Mouse (Mus musculus): ENCODE results near the gene Tubb2b. TPM values are rescaled to one million over a fixed set of nuclear protein-coding genes. Genes with fewer than 3 reads are reported as not detected.
A peak's percentile ranks its signal among the peaks of the same experiment; 100 is the strongest.

Tubb2b gene
- polyA plus RNA-seq, 1 experiment from 2014 or later: 33.5 TPM

DNA sequence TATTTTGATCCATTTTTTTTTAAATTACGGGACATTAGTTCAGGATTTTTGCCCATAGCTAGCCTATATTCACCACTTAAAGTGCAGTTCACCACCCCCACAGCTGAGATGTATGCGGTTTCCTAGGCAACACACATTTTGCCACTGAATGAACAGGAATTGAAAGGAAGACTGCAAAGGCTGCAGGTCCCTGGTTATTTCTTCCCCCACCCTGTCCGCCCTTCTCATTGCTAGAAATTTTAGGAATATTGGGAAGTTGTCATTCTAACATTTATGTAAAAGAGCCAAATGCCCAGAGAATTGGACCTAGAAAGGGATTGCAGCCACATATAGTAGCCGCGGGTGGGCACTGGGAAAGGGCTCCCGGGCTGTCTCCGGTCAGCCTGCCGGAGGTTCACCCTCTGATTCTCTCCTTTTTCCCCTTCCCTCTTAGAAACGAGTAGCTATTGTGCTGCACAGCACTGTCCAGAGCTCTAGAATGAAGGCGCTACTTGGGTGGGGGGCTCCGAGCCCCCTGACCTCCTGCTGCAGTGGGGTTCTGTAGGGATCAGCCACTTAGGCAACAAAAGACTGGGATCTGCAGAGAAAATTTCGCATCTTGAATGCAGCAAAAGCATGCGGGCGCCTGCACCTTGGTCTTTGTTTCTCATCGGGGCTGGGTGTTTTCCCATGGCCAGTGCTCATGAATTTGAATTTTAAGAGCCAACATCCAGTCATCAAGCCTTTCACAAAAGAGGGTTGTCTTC lies 3.2 kb upstream of the Tubb2b start:
- WGBS: 23% methylated on average over 15 of the region's 15 CpGs
- Histone ChIP-seq H3K36me3 (no peaks in the 10 kb centered on the region), H3K9ac (no peak overlapping the region), H3K4me1 (replicated peaks) (peaks cover 28% of the 10 kb centered on the region), H3K4me2 (replicated peaks) (peak overlapping the region; percentile 34), H3K27me3 (replicated peaks) (peaks cover 9% of the 10 kb centered on the region; the same call in 1 of the 2 replicates), H3K4me3 (replicated peaks) (no peak overlapping the region), H3K27ac (no peak overlapping the region), H3K9me3 (no peaks in the 10 kb centered on the region)
- no peak for ATAC-seq

DNA sequence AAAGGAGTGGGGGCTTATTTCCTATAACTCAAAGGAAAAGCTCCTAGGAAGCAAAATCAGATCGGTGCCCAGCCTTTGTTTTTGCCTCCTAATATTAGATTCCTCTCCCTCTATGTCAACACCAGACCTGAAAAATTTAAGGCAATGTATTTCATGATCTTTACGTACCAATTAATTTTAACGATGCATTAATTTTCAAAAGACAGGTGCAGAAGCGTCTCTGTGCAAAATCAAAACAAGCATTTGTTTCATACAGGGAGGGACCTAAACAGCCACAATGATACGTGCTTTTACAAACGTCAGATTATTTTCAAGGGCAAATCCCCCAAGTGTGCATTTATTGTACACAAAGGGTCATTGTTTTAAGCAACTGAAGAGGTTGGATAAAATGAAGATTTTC lies 2.6 kb upstream of the Tubb2b start:
- H3K36me3 ChIP-seq: no peaks in the 10 kb centered on the region
- WGBS: 43% methylated on average over 6 of the region's 6 CpGs
- H3K4me1 ChIP-seq (replicated peaks): peaks cover 28% of the 10 kb centered on the region
- no peaks in the 10 kb centered on the region for H3K9me3 ChIP-seq
- no peak overlapping the region for H3K4me3 ChIP-seq (replicated peaks)
- H3K27me3 ChIP-seq (replicated peaks): peaks cover 9% of the 10 kb centered on the region; the same call in 1 of the 2 replicates
- no peak overlapping the region for H3K9ac ChIP-seq
- no peak overlapping the region for H3K27ac ChIP-seq
- H3K4me2 ChIP-seq (replicated peaks): peak overlapping the region; percentile 89; the same call in 1 of the 2 replicates
- no peak for ATAC-seq

DNA sequence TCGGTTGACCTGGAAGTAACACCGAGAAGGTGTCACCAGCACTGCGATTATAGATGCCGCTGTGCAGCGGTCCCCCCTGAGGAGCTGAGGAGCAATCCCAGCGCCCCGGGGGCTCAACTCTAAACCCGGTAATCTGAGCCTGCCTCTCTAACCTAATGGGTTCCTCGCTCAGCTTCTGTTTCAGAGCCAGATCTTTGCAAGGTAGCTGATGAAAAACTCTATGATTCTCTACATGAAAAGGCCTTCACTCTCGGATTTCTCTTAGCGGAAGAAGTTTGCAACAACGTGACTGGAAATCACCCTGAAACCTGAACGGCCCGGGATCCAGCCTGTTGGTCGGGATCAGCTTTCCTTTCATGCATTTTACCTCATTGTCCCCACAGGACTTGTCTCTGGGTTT lies 2.0 kb upstream of the Tubb2b start:
- H3K36me3 ChIP-seq: no peaks in the 10 kb centered on the region
- no peaks in the 10 kb centered on the region for H3K9me3 ChIP-seq
- H3K27me3 ChIP-seq (replicated peaks): peaks cover 9% of the 10 kb centered on the region; the same call in 1 of the 2 replicates
- 0 out of 2 replicates have a peak overlapping the region, but pooled peaks have one; percentile 36 for H3K27ac ChIP-seq
- 17% methylated on average over 15 of the region's 15 CpGs for WGBS
- peak overlapping the region; percentile 89 for H3K4me2 ChIP-seq (replicated peaks)
- H3K4me3 ChIP-seq (replicated peaks): 0 out of 2 replicates have a peak overlapping the region, but pooled peaks have one; percentile 4
- peaks cover 28% of the 10 kb centered on the region for H3K4me1 ChIP-seq (replicated peaks)
- no peak for ATAC-seq
- 0 out of 2 replicates have a peak overlapping the region, but pooled peaks have one; percentile 10 for H3K9ac ChIP-seq

DNA sequence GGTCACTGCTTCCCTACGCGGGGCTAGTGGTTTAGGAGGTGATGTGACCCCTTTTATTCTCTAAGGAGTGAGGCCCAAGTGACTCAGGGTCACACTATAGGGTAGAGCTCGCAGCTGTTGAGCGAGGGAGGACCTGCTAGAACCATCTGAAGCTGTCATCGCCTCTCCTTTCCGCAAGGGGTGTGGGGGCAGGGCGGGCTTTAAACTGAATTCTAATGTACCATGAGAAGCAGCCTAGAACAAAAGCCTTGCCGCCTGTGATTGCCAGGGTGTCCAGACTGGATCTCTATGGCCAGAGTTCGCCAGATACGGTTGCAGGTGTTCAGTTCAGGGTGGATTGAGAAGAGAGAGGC lies 1.4 kb upstream of the Tubb2b start:
- Histone ChIP-seq H3K4me2 (replicated peaks) (peak overlapping the region; percentile 89), H3K9me3 (no peaks in the 10 kb centered on the region), H3K4me3 (replicated peaks) (peak overlapping the region; percentile 67), H3K9ac (no peak overlapping the region), H3K4me1 (replicated peaks) (peaks cover 28% of the 10 kb centered on the region), H3K27ac (peak overlapping the region; percentile 36; the same call in 1 of the 2 replicates), H3K36me3 (no peaks in the 10 kb centered on the region), H3K27me3 (replicated peaks) (peaks cover 9% of the 10 kb centered on the region; the same call in 1 of the 2 replicates)
- 9% methylated on average over 10 of the region's 10 CpGs for WGBS
- ATAC-seq: 0 out of 2 replicates have a peak, but pooled peaks have one; percentile 10

DNA sequence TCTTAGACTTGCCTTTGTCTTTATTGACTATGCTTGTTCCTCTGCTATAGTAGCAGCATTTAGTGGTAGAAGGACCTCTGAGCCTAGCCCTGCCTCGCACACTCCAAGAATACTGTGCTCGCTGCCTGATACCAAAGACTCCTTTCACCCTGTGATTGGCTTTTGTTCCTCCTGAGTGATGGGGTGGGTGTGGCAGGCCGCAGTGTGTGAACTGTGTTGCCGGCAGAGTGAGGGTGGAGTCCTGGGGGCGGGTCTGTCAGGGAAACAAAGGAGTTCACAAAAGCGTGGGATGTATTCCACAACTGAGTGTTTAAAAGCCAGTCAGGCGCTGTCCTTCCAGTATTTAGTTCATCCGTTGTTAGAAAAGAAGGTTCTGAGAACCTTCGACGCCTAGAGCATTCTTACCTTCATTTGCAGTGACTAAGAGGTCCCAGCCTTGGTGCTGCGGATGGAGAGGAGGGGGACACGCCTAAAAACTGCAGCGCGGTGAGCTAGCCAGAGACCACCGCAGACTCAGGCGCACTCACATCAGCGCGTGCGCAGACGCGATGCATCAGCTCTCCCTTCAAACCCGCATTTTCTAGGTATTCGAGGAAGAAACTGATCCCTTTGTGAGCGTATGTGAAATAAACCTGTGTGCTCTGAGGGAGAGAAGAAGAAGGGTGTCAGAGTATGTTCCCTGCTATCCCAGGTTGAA lies 893 bp upstream of the Tubb2b start:
- peaks cover 9% of the 10 kb centered on the region; the same call in 1 of the 2 replicates for H3K27me3 ChIP-seq (replicated peaks)
- H3K4me2 ChIP-seq (replicated peaks): peak overlapping the region; percentile 89
- H3K4me1 ChIP-seq (replicated peaks): peaks cover 28% of the 10 kb centered on the region
- peak overlapping the region; percentile 67 for H3K4me3 ChIP-seq (replicated peaks)
- H3K9ac ChIP-seq: peak overlapping the region; percentile 57
- peak; percentile 46 for ATAC-seq
- no peaks in the 10 kb centered on the region for H3K36me3 ChIP-seq
- H3K27ac ChIP-seq: peak overlapping the region; percentile 74
- H3K9me3 ChIP-seq: no peaks in the 10 kb centered on the region
- 1% methylated on average over 24 of the region's 24 CpGs for WGBS

DNA sequence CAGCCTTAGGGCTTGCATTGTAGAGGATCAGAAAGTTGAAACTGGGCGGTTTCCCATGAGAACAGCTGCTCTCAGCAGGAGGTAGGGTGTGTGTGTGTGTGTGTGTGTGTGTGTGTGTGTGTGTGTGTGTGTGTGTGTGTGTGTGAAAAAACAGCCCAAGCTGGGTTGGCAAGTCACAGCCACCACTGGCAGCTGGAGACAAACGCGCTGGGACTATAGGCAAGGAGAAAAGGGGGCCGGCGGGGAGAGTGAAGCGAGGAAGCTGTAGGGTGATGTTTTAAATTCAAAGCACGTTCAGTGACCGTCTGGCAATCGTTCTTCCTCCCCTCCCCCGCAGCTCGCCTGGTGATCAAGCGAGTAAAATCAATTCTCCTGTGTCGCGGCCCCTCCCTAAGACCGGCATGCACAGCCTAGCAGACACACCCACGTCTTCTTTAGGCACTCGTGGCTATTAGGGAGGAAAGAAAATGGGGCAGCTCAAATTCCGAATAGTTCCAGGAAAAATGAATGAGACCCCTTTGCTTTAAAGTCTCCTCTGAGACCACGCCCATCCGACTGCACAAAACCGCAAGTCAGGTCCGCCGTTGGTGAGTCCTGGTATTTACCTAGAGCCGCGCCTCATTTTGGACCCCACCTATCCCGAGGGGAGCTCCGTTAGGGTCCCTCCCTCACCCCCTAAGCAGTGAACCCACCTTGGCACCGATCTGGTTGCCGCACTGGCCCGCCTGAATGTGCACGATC lies 611 bp downstream of the Tubb2b start:
- peak overlapping the region; percentile 67 for H3K4me3 ChIP-seq (replicated peaks)
- peaks cover 9% of the 10 kb centered on the region; the same call in 1 of the 2 replicates for H3K27me3 ChIP-seq (replicated peaks)
- peak overlapping the region; percentile 70; the same call in 1 of the 2 replicates for H3K27ac ChIP-seq
- peak overlapping the region; percentile 89 for H3K4me2 ChIP-seq (replicated peaks)
- WGBS: under 1% methylated on average over 31 of the region's 31 CpGs
- peak overlapping the region; percentile 57 for H3K9ac ChIP-seq
- peaks cover 28% of the 10 kb centered on the region for H3K4me1 ChIP-seq (replicated peaks)
- no peaks in the 10 kb centered on the region for H3K9me3 ChIP-seq
- H3K36me3 ChIP-seq: no peaks in the 10 kb centered on the region
- peak; percentile 48 for ATAC-seq

DNA sequence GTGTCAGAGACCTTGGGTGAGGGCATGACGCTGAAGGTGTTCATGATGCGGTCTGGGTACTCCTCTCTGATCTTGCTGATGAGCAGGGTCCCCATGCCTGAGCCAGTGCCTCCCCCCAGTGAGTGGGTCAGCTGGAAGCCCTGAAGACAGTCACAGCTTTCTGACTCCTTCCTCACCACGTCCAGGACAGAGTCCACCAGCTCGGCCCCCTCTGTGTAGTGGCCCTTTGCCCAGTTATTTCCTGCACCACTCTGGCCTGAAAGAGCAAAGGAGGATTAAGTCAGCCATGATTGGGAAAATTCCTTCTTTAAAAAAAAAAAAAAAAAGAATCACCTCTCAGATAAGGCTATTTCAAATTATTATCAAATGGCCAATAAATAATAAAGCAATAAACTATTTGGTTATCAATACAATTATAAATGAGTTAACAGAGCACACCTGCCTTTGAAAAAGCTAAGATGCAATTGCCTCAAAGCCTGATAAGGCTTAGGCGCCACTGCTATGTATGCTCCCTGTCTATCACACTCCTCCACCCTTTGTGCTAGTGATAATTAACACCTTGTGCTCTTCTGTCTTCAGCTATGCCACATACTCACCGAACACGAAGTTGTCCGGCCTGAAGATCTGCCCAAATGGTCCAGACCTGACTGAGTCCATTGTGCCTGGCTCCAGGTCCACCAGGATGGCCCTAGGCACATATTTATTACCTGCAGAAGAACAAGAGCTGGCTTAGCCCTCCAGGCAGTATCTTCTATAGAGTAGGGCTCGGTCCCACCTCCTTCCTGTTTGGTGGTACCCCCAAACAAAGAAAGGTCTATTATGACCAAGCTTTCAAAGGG lies 1.8 kb downstream of the Tubb2b start:
- Histone ChIP-seq H3K27me3 (replicated peaks) (peaks cover 7% of the 10 kb centered on the region; the same call in 1 of the 2 replicates), H3K4me1 (replicated peaks) (peaks cover 28% of the 10 kb centered on the region), H3K4me3 (replicated peaks) (peak overlapping the region; percentile 11)

DNA sequence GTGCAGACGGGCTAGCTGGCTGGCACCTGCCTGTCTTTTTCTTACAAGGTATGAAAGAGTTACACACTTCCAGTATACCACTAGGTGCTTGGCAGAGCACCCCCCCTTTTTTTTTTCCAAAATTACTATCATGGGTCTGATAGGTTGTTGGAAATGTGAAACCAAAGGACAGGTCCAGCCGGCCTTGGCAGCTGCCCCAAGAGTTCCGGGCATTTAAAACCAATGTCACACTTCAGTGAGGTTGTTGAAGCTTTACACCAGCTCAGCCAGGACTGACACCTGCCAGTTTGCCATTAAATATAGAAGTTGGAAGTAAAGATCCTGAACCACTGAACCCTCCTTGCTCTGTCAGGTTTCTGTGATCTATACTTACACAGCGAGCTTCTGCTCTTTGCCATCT lies 4.6 kb downstream of the Tubb2b start:
- H3K4me3 ChIP-seq (replicated peaks): no peak overlapping the region
- H3K4me1 ChIP-seq (replicated peaks): peaks cover 13% of the 10 kb centered on the region

More for the DNA sequence above, 1.8 kb downstream of the Tubb2b start:
- H3K9ac ChIP-seq: no peak overlapping the region
- H3K9me3 ChIP-seq: no peaks in the 10 kb centered on the region
- 76% methylated on average over 9 of the region's 9 CpGs for WGBS
- H3K4me2 ChIP-seq (replicated peaks): peak overlapping the region; percentile 89
- no peak overlapping the region for H3K27ac ChIP-seq
- no peaks in the 10 kb centered on the region for H3K36me3 ChIP-seq
- ATAC-seq: no peak

DNA sequence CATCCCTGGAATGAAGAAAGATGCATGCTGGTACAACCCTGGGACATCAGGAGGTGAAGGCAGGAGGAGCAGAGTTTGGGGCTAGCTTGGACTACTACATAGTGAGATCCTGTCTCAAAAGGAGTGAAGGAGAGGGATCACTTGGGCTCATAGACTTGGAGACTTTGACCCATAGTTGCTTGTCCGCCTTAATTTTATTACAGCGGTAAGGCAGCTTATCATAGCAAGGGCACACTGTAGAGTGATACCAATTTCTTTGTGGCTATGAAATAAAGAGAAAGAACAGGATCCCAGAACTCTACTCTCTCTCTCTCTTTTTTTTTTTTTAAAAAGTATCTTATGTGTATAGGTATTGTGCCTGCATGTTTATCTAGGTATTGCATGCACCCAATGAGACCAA lies 9.7 kb downstream of the Tubb2b start:
- Histone ChIP-seq H3K9me3 (no peaks in the 10 kb centered on the region), H3K27me3 (replicated peaks) (no peaks in the 10 kb centered on the region), H3K27ac (no peak overlapping the region), H3K9ac (no peak overlapping the region), H3K4me3 (replicated peaks) (no peak overlapping the region), H3K4me1 (replicated peaks) (no peaks in the 10 kb centered on the region), H3K36me3 (no peaks in the 10 kb centered on the region), H3K4me2 (replicated peaks) (no peak overlapping the region)
- WGBS: 66% methylated on average over 2 of the region's 2 CpGs
- ATAC-seq: peak; percentile 76

More for the DNA sequence above, 4.6 kb downstream of the Tubb2b start:
- Histone ChIP-seq H3K4me2 (replicated peaks) (no peak overlapping the region), H3K9ac (no peak overlapping the region), H3K9me3 (no peaks in the 10 kb centered on the region), H3K27ac (no peak overlapping the region), H3K27me3 (replicated peaks) (no peaks in the 10 kb centered on the region), H3K36me3 (no peaks in the 10 kb centered on the region)
- WGBS: 82% methylated on average over 4 of the region's 4 CpGs
- no peak for ATAC-seq

DNA sequence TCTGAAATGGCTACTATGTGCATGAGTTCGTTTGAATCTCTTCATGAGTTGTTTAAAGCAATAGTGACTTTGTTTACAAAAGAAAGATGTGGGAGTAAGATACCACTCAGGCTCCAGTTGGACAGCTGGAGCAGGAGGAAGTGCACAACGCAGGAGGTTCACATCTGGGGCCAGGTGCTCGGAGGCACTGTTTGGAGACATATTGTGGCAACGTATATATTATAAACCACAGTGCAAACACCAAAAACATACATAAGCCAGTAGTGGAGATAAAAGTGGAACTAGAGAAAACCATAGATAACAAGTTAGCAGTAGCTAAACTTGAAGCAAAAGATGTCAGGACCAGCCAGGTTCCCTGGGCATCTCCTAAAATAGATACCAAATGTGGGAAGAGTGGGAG lies 10.9 kb downstream of the Tubb2b start:
- no peaks in the 10 kb centered on the region for H3K36me3 ChIP-seq
- H3K27ac ChIP-seq: no peak overlapping the region
- H3K27me3 ChIP-seq (replicated peaks): no peaks in the 10 kb centered on the region
- no peaks in the 10 kb centered on the region for H3K9me3 ChIP-seq
- H3K9ac ChIP-seq: no peak overlapping the region
- H3K4me1 ChIP-seq (replicated peaks): no peaks in the 10 kb centered on the region
- 32% methylated on average over 4 of the region's 4 CpGs for WGBS
- ATAC-seq: no peak
- no peak overlapping the region for H3K4me3 ChIP-seq (replicated peaks)
- H3K4me2 ChIP-seq (replicated peaks): no peak overlapping the region

DNA sequence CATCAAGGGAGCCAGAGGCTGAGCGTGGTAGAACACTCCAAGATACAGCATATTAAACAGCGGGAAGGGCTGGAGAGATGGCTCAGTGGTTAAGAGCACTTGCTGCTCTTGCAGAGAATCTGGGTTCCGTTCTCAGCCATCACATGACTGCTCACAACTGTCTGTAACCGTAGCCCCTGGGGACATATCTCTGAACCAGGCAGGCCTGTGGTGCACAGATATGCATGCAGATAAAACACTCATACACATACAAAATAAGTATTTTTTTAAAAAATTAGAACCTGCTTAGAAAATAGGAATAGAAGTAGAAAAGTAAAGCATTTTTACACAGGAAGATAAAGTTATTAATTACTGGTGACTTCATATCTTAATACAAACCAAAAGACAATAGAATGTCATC lies 11.4 kb downstream of the Tubb2b start:
- no peaks in the 10 kb centered on the region for H3K9me3 ChIP-seq
- no peak overlapping the region for H3K4me2 ChIP-seq (replicated peaks)
- H3K27me3 ChIP-seq (replicated peaks): no peaks in the 10 kb centered on the region
- ATAC-seq: no peak
- H3K36me3 ChIP-seq: no peaks in the 10 kb centered on the region
- H3K27ac ChIP-seq: no peak overlapping the region
- 72% methylated on average over 4 of the region's 4 CpGs for WGBS
- no peaks in the 10 kb centered on the region for H3K4me1 ChIP-seq (replicated peaks)
- no peak overlapping the region for H3K4me3 ChIP-seq (replicated peaks)
- no peak overlapping the region for H3K9ac ChIP-seq

Data from intestine, embryonic 15.5 days (tissue).